Mouse (Mus musculus) bone marrow macrophage, adult 2 months (primary cell): ENCODE measurements around the gene Jarid2.

Experiments
- CTCF ChIP-seq: IDR thresholded peaks from 2 replicates; pipeline ENCODE4 v1.5.1; 2012; ENCODE audit warnings: low read depth, mild to moderate bottlenecking, low read length, moderate library complexity
- POLR2A ChIP-seq: IDR thresholded peaks from 2 replicates; pipeline ENCODE4 v1.6.1; 2012; ENCODE audit warnings: mild to moderate bottlenecking, low read depth, low read length, borderline replicate concordance

DNA sequence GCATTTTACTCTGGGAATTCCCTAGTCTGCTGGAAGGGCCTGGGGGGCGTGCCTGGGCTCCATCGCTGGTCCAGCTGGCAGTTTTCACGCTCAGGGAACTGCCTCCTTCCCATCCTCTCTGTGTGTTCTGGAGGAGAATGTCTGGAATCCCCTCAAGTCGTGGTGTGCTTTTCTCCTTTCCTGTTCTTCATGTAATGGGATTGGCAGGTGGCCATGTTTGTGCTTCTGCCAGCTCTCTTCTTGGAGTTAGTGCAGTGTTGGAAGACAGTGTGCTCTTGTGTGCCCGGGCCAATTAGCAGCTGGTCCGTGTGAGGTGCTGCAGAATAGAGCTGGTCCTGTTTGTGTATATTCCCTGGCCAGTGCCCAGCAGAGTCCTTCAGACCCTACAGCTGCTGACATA, 178.4 kb downstream of the Jarid2 start:
- TF ChIP-seq POLR2A = no peak
- no peak for TF ChIP-seq CTCF
